Mouse (Mus musculus) megakaryocyte, embryonic 14.5 days (primary cell): ENCODE measurements around the gene Olfr262.

Source experiments
- FLI1 ChIP-seq: IDR thresholded peaks from 2 replicates; pipeline ENCODE4 v1.6.1; 2012; ENCODE audit warnings: low read length, inconsistent platforms, mixed read lengths
- GATA1 ChIP-seq: IDR thresholded peaks from 3 replicates; pipeline ENCODE4 v1.6.1; 2012; ENCODE audit warnings: mixed read lengths, low read length, inconsistent platforms, borderline replicate concordance

DNA sequence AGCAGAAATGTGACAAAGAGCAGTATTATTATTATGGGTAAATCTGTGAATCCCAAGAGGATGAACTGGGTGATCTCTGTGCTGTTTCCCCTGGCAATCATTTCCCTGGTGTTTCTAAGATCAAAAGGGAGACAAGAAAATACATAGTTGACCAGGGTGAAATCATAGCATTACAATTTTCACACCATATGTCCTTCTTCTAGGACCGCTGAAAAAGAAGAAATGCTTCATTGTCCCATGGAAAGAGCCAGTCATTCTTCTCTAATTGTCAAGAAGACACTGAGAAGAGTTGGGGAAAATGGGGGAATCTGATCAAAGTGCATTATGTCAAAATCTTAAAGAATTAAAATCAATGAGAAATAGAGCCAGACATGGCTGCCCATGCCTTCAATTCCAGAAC, at the start of gene Olfr262:
- TF ChIP-seq GATA1 (no peak), FLI1 (no peak)
